Mouse (Mus musculus) thymus, postnatal 4 days (tissue): Measurements from ENCODE around the gene Fads3.
A peak's percentile ranks its signal among the peaks of the same experiment; 100 is the strongest.

Experiments used
- DNase-seq: peaks from one replicate; pipeline ENCODE4 v3.0.0; 2021

Gene Fads3

GRCm38 (mm10) chr19:10053692-10054260 is 12.4 kb downstream of the Fads3 start:
- DNase-seq: no peak

- DNase-seq: no peak
Observed at GRCm38 (mm10) chr19:10054361-10055075, 13.1 kb downstream of the Fads3 start.

- no peak for DNase-seq
Observed at GRCm38 (mm10) chr19:10055261-10055660, 13.9 kb downstream of the Fads3 start.

- DNase-seq: no peak
Observed at GRCm38 (mm10) chr19:10055783-10056660, 14.7 kb downstream of the Fads3 start.

GRCm38 (mm10) chr19:10056686-10057085 is 15.3 kb downstream of the Fads3 start:
- DNase-seq: no peak

GRCm38 (mm10) chr19:10057486-10058351 is 16.4 kb downstream of the Fads3 start:
- no peak for DNase-seq

- no peak for DNase-seq
Observed at GRCm38 (mm10) chr19:10058352-10058825, 17.0 kb downstream of the Fads3 start.

GRCm38 (mm10) chr19:10058876-10059427 is 17.6 kb downstream of the Fads3 start:
- DNase-seq: no peak

- DNase-seq: peak; percentile 41
Observed at GRCm38 (mm10) chr19:10059911-10060567, 18.7 kb downstream of the Fads3 start.

- no peak for DNase-seq
Observed at GRCm38 (mm10) chr19:10060783-10061590, 19.6 kb downstream of the Fads3 start.

- DNase-seq: no peak
Observed at GRCm38 (mm10) chr19:10061624-10062023, 20.3 kb downstream of the Fads3 start.

GRCm38 (mm10) chr19:10062292-10062691 is 20.9 kb downstream of the Fads3 start:
- no peak for DNase-seq

GRCm38 (mm10) chr19:10062862-10063261 is 21.5 kb downstream of the Fads3 start:
- DNase-seq: no peak

GRCm38 (mm10) chr19:10064173-10065012 is 23.0 kb downstream of the Fads3 start:
- DNase-seq: peak; percentile 72

- DNase-seq: peak; percentile 27
Observed at GRCm38 (mm10) chr19:10065465-10066188, 24.3 kb downstream of the Fads3 start.

- DNase-seq: peak; percentile 29
Observed at GRCm38 (mm10) chr19:10066189-10066500, 24.8 kb downstream of the Fads3 start.

- no peak for DNase-seq
Observed at GRCm38 (mm10) chr19:10066502-10066901, 25.1 kb downstream of the Fads3 start.

GRCm38 (mm10) chr19:10067701-10068100 is 26.3 kb downstream of the Fads3 start:
- DNase-seq: no peak
